Mouse (Mus musculus) spleen, adult 2 months (tissue): ENCODE measurements at regions not wholly inside any gene's neighbourhood (a gene's known extent, or its start where the extent isn't known, plus 50 kb on each side); places are given as distances from the start of the nearest gene placed in this dataset.

Experiments
- CTCF ChIP-seq: fragments of 200-500 bp; IDR thresholded peaks from 2 replicates; pipeline ENCODE4 v1.5.1; 2011; ENCODE audit warnings: mild to moderate bottlenecking, inconsistent platforms; ENCODE audit not compliant: insufficient read depth, insufficient read length, insufficient replicate concordance; ENCODE audit errors: extremely low read depth
- POLR2A ChIP-seq: fragments of 200-500 bp; IDR thresholded peaks from 2 replicates; pipeline ENCODE4 v1.6.1; 2011; ENCODE audit warnings: low read depth, low read length, inconsistent platforms

GRCm38 (mm10) chr9:88073165-88073564 lies 253.8 kb upstream of the Nt5e start:
- TF ChIP-seq POLR2A = no peak
- no peak for TF ChIP-seq CTCF
